Comparison of ENCODE assay signal across 10 mouse cellular contexts in the genomic region with DNA sequence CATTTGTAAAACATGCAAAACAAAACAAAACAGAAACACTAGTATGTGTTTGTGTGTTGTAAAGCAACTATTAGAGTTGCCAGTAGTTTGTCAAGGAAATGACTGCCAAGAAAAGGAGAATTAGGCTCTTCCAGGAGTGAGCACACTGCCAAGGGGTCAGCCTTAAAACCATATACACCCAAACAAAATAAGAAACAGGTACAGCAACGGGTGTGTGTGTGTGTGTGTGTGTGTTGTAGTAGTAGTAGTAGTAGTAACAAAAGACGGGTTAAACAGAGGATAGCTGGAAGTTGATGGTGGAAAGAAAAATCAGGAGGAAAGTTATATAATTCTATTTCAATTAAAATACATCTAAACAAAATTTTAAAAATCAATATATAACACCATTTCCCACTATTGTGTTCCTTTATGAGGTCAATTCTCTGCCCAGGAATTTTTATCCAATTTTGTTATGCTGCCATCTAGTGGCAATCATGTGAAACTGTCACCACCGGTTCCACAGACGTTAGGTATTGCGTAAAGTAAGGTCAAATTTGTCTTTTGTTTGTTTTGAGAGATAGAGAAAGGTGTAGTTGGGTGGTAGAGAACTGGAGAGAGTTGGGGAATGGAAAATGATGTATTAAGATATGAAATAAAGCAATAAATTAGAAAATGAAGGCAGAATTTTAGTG.
DNase-seq lines count a peak whose midpoint lies in the region; ATAC-seq and TF ChIP-seq lines count a peak whose summit lies in the region.
"Had no signal": no experiment of that assay in that cellular context is flagged by ENCODE, and none has a peak within 500 bp of the region (broad histone marks: within the 10 kb centered on the region; RNA-seq: fewer than 3 reads in every experiment).

No protein-coding gene starts in this region.

- 48% methylated on average over 5 of the region's 5 CpGs for WGBS in kidney, postnatal 0 days
- 47% methylated on average over 5 of the region's 5 CpGs for WGBS in hindbrain, embryonic 15.5 days

- H3K4me3 ChIP-seq in kidney, postnatal 0 days (replicated peaks; ENCODE audit: low read depth, low read length) = no peak overlapping the region
- H3K4me3 ChIP-seq in E14TG2a.4 (replicated peaks; ENCODE audit: low read length) = no peak overlapping the region
- no peak overlapping the region for H3K4me3 ChIP-seq in hindbrain, embryonic 15.5 days
- H3K4me3 ChIP-seq: embryonic facial prominence, embryonic 12.5 days; limb, embryonic 13.5 days had no signal

- no peak overlapping the region for H3K27ac ChIP-seq in kidney, postnatal 0 days
- H3K27ac ChIP-seq in hindbrain, embryonic 15.5 days (replicated peaks) = no peak overlapping the region
- H3K27ac ChIP-seq: embryonic facial prominence, embryonic 12.5 days; limb, embryonic 13.5 days had no signal

- DNase-seq in kidney, postnatal 0 days (ENCODE audit: low spot score) = peak; percentile 53
- DNase-seq in kidney, adult 18-20 months = no peak
- peak; percentile 50 for DNase-seq in adipocyte (ENCODE audit: low spot score)
- peak; percentile 71 for DNase-seq in retina, embryonic 14.5 days (ENCODE audit: low spot score)
- no peak for DNase-seq in spleen, postnatal 36 days (ENCODE audit: low spot score in 2 of 2)
- DNase-seq in spleen, postnatal 14 days (ENCODE audit: low spot score in 2 of 2) = no peak

- TF ChIP-seq CTCF in kidney, postnatal 0 days (IDR thresholded peaks at IDR 0.05; ENCODE audit: low read depth) = peak; percentile 84
- TF ChIP-seq CTCF in E14TG2a.4 (conservative IDR thresholded peaks at IDR 0.05; ENCODE audit: low read length) = peak; percentile 86

- H3K4me2 ChIP-seq in kidney, postnatal 0 days (ENCODE audit: low read length) = no peak overlapping the region
- no peak overlapping the region for H3K4me2 ChIP-seq in hindbrain, embryonic 15.5 days
- H3K4me2 ChIP-seq: embryonic facial prominence, embryonic 12.5 days; limb, embryonic 13.5 days had no signal

- H3K4me1 ChIP-seq in kidney, postnatal 0 days (replicated peaks; ENCODE audit: insufficient read depth, low read length) = no peaks in the 10 kb centered on the region
- H3K4me1 ChIP-seq in E14TG2a.4 (replicated peaks; ENCODE audit: low read depth, low read length) = peaks cover 7% of the 10 kb centered on the region; the same call in 1 of the 2 replicates
- no peaks in the 10 kb centered on the region for H3K4me1 ChIP-seq in hindbrain, embryonic 15.5 days (replicated peaks)
- H3K4me1 ChIP-seq: embryonic facial prominence, embryonic 12.5 days; limb, embryonic 13.5 days had no signal

- ATAC-seq in kidney, postnatal 0 days (replicated peaks; ENCODE audit: low FRiP score, low read depth) = no peak
- peak; percentile 79 for ATAC-seq in hindbrain, embryonic 15.5 days (ENCODE audit: low FRiP score, low read depth)

- H3K9me3 ChIP-seq in kidney, postnatal 0 days (replicated peaks; ENCODE audit: low read length) = no peaks in the 10 kb centered on the region
- no peaks in the 10 kb centered on the region for H3K9me3 ChIP-seq in E14TG2a.4 (ENCODE audit: low read length)
- H3K9me3 ChIP-seq in hindbrain, embryonic 15.5 days = no peaks in the 10 kb centered on the region
- H3K9me3 ChIP-seq: embryonic facial prominence, embryonic 12.5 days; limb, embryonic 13.5 days had no signal

- H3K27me3 ChIP-seq in kidney, postnatal 0 days (ENCODE audit: insufficient read depth, low read length) = no peaks in the 10 kb centered on the region
- H3K27me3 ChIP-seq in E14TG2a.4 (ENCODE audit: insufficient read depth, low read length) = no peaks in the 10 kb centered on the region
- no peaks in the 10 kb centered on the region for H3K27me3 ChIP-seq in hindbrain, embryonic 15.5 days
- H3K27me3 ChIP-seq: embryonic facial prominence, embryonic 12.5 days; limb, embryonic 13.5 days had no signal

- no peaks in the 10 kb centered on the region for H3K36me3 ChIP-seq in kidney, postnatal 0 days (ENCODE audit: insufficient read depth, low read length)
- no peaks in the 10 kb centered on the region for H3K36me3 ChIP-seq in E14TG2a.4 (ENCODE audit: insufficient read depth, low read length)
- H3K36me3 ChIP-seq in hindbrain, embryonic 15.5 days = no peaks in the 10 kb centered on the region
- H3K36me3 ChIP-seq: embryonic facial prominence, embryonic 12.5 days; limb, embryonic 13.5 days had no signal

- no peak overlapping the region for H3K9ac ChIP-seq in kidney, postnatal 0 days (ENCODE audit: low read depth, low read length)
- no peak overlapping the region for H3K9ac ChIP-seq in hindbrain, embryonic 15.5 days
- H3K9ac ChIP-seq: embryonic facial prominence, embryonic 12.5 days; limb, embryonic 13.5 days had no signal

Comparison
In these comparisons a context has a peak if more than half of its experiments do, and no peak if none do; other contexts are left out.
1. DNase-seq: peak in kidney, postnatal 0 days (single experiment), adipocyte (single experiment) and retina, embryonic 14.5 days (single experiment); none in kidney, adult 18-20 months (single experiment), spleen, postnatal 36 days (0 of 2) and spleen, postnatal 14 days (0 of 2).